Mouse (Mus musculus): Measurements from ENCODE around the gene 4931422A03Rik. TPM values are rescaled to one million over a fixed set of nuclear protein-coding genes. Genes with fewer than 3 reads are reported as not detected.
"Not testable (repeated sequence)": the region's sequence is repeated elsewhere in the genome, so short reads cannot be mapped to it uniquely, and the experiment has no call there.

4931422A03Rik gene
- polyA plus RNA-seq, 1 experiment from 2014 or later, result 1.4 TPM

DNA sequence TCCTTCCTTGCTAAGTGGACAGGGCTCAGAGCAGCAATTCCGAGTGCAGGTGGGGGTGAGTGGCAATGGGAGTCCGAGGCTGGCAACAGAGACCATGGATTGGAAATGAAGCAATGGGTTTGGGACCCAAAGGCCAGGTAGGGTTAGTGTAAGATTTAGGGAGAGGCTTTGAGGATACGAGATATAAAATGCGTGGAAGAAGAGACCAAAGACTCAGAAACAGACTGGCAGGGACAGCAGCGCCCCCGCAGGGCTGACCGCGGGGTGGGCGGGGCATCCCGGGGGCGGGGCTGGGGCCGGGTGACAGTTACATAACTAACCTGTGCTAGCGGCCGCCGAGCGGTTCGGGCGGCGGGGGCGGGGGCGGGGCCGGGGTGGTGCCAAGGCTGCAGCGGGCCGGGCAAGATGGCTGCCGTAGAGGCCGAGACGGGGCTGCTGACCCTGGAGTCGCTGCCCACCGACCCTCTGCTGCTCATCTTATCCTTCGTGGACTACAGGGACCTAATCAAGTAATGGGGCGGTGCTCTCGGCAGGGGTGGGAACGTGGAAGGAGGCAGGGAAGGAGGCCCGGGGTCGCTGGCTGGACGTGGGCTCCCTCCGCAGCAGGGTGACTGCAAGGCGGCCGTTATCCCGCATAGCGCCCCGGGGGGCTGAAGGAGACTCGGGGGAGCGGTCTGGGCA is 563 bp downstream of the 4931422A03Rik start, which contains the start of gene Fbxo3:
Gene Fbxo3 (plus strand): TSS at position 264 of the 681 bp plus-strand sequence.
- H3K36me3 ChIP-seq (replicated peaks), result peaks cover 21% of the 10 kb centered on the region
- peak within 1 kb of the TSS; percentile 97 for H3K9ac ChIP-seq
- peak within 1 kb of the TSS; percentile 94 for H3K4me3 ChIP-seq (replicated peaks)
- H3K4me1 ChIP-seq (replicated peaks), result peaks cover 26% of the 10 kb centered on the region
- H3K4me2 ChIP-seq, result peak within 1 kb of the TSS; percentile 81
- under 1% methylated on average over 41 of the region's 44 CpGs for WGBS (ENCODE audit: insufficient replicate concordance)
- peak within 1 kb of the TSS; percentile 90 for H3K27ac ChIP-seq (replicated peaks)
- no peaks in the 10 kb centered on the region for H3K9me3 ChIP-seq (replicated peaks)
- H3K27me3 ChIP-seq, result 0 out of 2 replicates have a peak, but pooled peaks cover 3% of the 10 kb centered on the region
- ATAC-seq (ENCODE audit: insufficient read depth), result peak; percentile 91

DNA sequence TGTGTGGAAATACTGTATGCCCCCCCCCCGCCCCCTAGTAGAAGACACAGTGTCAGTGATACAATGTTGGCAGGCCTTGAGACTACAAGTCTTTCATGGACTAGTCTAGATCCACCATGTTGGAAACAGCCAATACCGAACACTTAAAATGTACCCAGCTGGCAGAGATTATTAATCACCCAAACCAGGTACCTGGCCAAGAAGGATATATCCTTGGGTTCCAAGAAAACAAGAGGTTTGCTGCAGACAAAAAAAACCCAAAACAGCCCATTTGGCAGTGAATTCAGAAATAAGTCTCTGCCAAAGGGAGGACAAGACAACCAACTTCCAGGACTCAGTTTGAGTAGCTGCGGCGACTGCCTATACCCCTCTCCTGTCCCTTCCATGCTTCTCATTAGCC is 3.5 kb downstream of the 4931422A03Rik start:
- WGBS (ENCODE audit: insufficient replicate concordance), result 78% methylated on average over 4 of the region's 4 CpGs
- ATAC-seq (ENCODE audit: insufficient read depth), result no peak

DNA sequence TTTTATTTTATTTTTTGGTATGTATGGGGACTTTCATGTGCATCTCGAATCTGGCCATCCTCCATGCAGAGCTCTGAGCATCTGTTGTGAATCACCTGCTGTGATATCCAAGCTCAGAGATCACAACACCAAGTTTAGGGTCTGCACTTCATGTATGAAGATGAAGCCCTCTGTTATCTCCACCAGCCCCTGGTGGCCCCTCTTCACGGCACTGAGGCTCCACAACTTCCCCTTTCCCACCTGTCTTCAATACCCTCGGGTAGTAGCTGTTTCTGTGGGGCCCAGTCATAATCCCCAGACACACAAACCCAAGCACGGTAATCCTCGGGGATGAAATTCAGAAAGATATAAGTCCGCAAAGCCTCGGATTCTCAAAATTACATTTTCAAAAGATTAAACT is 5.1 kb downstream of the 4931422A03Rik start:
- peaks cover 8% of the 10 kb centered on the region for H3K4me1 ChIP-seq (replicated peaks)
- H3K27ac ChIP-seq (replicated peaks), result no peak overlapping the region
- H3K27me3 ChIP-seq, result 0 out of 2 replicates have a peak, but pooled peaks cover 6% of the 10 kb centered on the region
- H3K4me2 ChIP-seq, result no peak overlapping the region
- no peaks in the 10 kb centered on the region for H3K36me3 ChIP-seq (replicated peaks)
- H3K4me3 ChIP-seq (replicated peaks), result no peak overlapping the region
- ATAC-seq (ENCODE audit: insufficient read depth), result no peak
- WGBS (ENCODE audit: insufficient replicate concordance), result 53% methylated on average over 7 of the region's 7 CpGs
- H3K9ac ChIP-seq, result no peak overlapping the region
- H3K9me3 ChIP-seq (replicated peaks), result no peaks in the 10 kb centered on the region

More for the DNA sequence above, 3.5 kb downstream of the 4931422A03Rik start:
- no peak overlapping the region for H3K27ac ChIP-seq (replicated peaks)
- 0 out of 2 replicates have a peak, but pooled peaks cover 6% of the 10 kb centered on the region for H3K27me3 ChIP-seq
- H3K36me3 ChIP-seq (replicated peaks), result no peaks in the 10 kb centered on the region
- H3K4me2 ChIP-seq, result no peak overlapping the region
- H3K9me3 ChIP-seq (replicated peaks), result no peaks in the 10 kb centered on the region
- no peak overlapping the region for H3K9ac ChIP-seq
- peaks cover 17% of the 10 kb centered on the region for H3K4me1 ChIP-seq (replicated peaks)
- H3K4me3 ChIP-seq (replicated peaks), result no peak overlapping the region

DNA sequence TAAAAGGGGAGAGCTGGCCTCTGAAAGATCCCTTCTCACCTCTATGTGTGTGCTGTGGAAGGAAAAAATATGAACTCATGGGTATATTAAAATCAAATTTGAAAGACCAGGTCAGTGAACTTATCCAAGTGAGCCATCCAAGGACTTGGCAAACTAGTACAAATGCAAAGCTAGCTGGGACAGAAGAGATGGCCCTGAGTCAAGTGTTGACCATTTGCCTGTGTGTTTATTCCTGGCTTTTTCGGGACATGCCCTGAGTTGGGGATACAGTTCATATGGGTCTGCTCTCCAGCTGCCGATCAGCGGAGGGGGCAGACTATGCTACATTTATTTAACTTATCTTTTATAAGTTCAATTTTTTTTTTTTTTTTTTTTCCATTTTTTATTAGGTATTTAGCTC is 19.3 kb downstream of the 4931422A03Rik start:
- 79% methylated on average over 3 of the region's 3 CpGs for WGBS (ENCODE audit: insufficient replicate concordance)
- H3K9me3 ChIP-seq (replicated peaks); H3K9ac ChIP-seq; H3K36me3 ChIP-seq (replicated peaks); H3K4me3 ChIP-seq (replicated peaks); H3K4me1 ChIP-seq (replicated peaks); H3K27ac ChIP-seq (replicated peaks); ATAC-seq (ENCODE audit: insufficient read depth); H3K4me2 ChIP-seq: not testable (repeated sequence)
- peaks cover 22% of the 10 kb centered on the region for H3K27me3 ChIP-seq

DNA sequence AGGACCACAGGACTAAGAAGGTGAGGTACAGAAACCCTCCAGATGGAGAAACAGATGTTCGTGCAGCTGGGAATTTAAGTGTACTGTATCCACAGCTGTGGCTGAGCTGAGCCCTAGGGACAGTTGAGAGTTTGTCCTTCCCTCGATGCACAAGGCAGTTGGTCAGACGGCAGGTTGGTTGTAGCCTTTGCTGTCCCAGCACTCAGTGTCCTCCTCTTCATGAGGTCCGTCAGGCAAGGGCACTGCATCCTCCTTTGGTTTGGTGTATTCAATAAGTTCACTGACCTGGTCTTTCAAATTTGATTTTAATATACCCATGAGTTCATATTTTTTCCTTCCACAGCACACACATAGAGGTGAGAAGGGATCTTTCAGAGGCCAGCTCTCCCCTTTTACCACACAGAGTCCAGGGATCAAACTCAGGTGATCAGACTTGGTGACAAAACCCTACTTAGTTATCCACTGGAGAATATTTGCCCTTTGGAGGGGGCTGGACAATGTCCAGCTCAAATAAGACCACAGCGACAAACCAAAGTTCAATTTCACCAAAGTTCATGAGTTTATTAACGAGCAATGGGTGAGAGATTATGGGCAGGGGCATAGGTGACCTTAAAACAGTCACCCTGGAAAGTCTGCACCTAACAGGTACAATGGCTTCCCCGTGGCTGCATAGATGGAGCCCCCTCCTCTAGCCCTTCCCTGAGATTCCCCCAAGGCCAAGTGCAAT is 20.2 kb downstream of the 4931422A03Rik start:
- Histone ChIP-seq H3K9me3 (replicated peaks) (no peaks in the 10 kb centered on the region), H3K36me3 (replicated peaks) (no peaks in the 10 kb centered on the region), H3K4me2 (no peak overlapping the region), H3K27ac (replicated peaks) (no peak overlapping the region), H3K4me3 (replicated peaks) (no peak overlapping the region), H3K27me3 (peaks cover 31% of the 10 kb centered on the region), H3K4me1 (replicated peaks) (no peaks in the 10 kb centered on the region), H3K9ac (no peak overlapping the region)
- WGBS (ENCODE audit: insufficient replicate concordance), result 55% methylated on average over 7 of the region's 7 CpGs
- no peak; the same call in 1 of the 2 replicates for ATAC-seq (ENCODE audit: insufficient read depth)

DNA sequence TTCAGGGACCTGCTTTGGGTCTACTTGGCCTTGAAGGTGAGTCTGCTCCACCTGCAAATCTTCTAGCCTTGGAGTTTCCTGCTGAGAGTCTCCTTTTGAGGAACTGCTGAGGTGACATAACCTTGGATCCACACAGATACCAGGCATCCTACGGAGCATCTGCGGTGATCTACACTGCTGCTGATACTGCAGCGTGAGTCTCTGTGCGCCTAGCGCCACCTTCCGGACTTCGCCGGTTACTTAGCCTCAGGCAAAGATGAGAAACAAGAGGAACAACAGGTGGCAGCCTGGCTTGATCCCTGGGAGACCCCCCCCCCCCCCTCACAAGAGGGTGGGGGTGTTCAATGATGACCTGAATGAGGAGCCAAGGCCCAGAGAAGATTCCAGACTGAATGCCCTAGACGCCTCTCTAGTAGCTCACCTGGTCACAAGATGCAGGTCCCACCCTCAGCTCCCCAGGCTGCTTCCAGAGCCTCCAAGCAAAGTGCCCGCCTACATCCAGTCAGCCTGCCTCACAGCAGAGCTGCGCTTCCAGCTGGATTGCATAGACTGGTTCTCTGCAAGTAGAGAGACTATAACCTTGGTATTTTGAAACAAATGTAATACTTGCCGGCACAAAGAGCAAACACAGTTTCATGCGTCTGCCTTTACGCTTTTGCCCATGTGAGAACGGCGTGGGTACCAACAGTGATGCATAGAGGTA is 25.3 kb downstream of the 4931422A03Rik start:
- H3K36me3 ChIP-seq (replicated peaks), result no peaks in the 10 kb centered on the region
- no peaks in the 10 kb centered on the region for H3K4me1 ChIP-seq (replicated peaks)
- no peaks in the 10 kb centered on the region for H3K9me3 ChIP-seq (replicated peaks)
- ATAC-seq (ENCODE audit: insufficient read depth), result peak; percentile 42; the same call in 1 of the 2 replicates
- no peak overlapping the region for H3K4me2 ChIP-seq
- no peak overlapping the region for H3K27ac ChIP-seq (replicated peaks)
- WGBS (ENCODE audit: insufficient replicate concordance), result 29% methylated on average over 16 of the region's 16 CpGs
- no peak overlapping the region for H3K4me3 ChIP-seq (replicated peaks)
- no peak overlapping the region for H3K9ac ChIP-seq
- H3K27me3 ChIP-seq, result peaks cover 43% of the 10 kb centered on the region

DNA sequence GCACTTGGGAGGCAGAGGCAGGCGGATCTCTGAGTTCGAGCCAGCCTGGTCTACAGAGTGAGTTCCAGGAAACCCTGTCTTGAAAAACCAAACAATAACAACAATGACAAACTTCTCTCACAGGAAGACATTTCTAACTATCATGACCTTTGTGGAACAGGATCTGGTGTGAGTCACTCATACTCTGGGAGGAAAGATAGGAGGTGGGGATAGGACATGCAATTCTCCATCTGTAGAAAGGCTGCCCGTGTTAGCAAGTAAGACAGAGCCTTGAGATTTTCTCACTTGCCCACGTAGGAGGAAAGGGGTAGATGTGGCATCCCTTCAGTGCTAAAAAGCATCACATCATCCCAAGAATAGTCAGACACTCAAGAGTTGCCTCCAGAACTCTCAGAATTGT is 26.3 kb downstream of the 4931422A03Rik start:
- no peaks in the 10 kb centered on the region for H3K4me1 ChIP-seq (replicated peaks)
- ATAC-seq (ENCODE audit: insufficient read depth), result no peak
- no peak overlapping the region for H3K27ac ChIP-seq (replicated peaks)
- WGBS (ENCODE audit: insufficient replicate concordance), result 53% methylated on average over 4 of the region's 4 CpGs
- no peak overlapping the region for H3K4me3 ChIP-seq (replicated peaks)
- no peak overlapping the region for H3K9ac ChIP-seq
- H3K4me2 ChIP-seq, result no peak overlapping the region
- H3K9me3 ChIP-seq (replicated peaks), result no peaks in the 10 kb centered on the region
- H3K27me3 ChIP-seq, result peaks cover 34% of the 10 kb centered on the region
- H3K36me3 ChIP-seq (replicated peaks), result no peaks in the 10 kb centered on the region

DNA sequence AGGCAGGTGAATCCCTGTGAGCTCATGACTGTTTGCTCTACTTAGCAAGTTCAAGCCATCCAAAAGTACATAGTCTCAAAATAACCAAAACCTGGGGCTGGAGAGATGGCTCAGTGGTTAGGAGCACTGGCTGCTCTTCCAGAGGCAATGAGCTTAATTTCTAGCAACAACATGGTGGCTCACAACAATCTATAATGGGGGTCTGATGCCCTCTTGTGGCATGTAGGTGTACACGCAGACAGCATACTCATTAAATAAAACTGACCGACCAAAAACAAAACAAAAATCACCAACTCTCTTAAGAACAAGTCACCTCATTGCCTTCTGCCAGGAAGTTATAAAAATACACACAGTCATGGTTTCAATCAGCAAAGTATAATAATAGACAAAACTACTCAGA is 27.1 kb downstream of the 4931422A03Rik start:
- ATAC-seq (ENCODE audit: insufficient read depth), result no peak
- Histone ChIP-seq H3K9me3 (replicated peaks) (no peaks in the 10 kb centered on the region), H3K4me3 (replicated peaks) (no peak overlapping the region), H3K9ac (no peak overlapping the region), H3K4me2 (no peak overlapping the region), H3K36me3 (replicated peaks) (no peaks in the 10 kb centered on the region), H3K4me1 (replicated peaks) (no peaks in the 10 kb centered on the region), H3K27ac (replicated peaks) (no peak overlapping the region), H3K27me3 (peaks cover 30% of the 10 kb centered on the region)
- 5% methylated on average over 2 of the region's 2 CpGs for WGBS (ENCODE audit: insufficient replicate concordance)

DNA sequence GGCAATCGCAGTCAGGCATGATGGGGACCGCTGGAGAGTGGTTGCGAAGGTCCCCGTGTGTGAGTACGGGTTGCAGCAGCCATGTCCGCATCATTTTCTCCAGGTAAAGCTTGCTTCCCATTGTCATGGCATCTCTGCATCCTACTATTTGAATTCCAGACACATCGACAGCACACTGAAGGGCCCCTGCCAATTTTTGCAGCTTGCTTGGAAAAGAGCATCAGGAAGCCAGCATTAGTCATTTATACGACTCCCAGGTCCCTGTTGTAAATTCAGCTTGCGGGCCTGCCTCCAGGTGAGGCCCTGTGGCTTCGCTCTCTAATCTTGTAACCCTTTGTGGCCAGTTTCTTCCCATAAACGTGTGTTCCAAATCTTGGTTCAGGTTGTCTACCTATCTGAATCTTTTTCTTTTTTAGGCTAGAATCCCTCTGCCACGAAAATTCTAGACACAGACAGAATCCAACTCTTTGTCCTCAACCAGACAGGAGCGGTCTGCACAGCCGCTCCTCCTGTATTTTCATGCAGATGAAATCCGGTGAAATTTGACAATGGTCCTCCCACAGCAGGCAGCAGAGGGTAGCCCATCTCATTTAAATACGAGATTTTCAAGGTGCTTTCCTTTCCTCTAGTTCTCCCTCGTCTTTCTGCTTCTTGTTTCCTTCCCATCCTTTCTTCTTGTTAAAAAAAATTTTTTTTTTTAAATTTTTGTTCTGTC is 35.4 kb downstream of the 4931422A03Rik start:
- Histone ChIP-seq H3K27ac (replicated peaks) (no peak overlapping the region), H3K4me2 (no peak overlapping the region), H3K36me3 (replicated peaks) (no peaks in the 10 kb centered on the region), H3K4me3 (replicated peaks) (no peak overlapping the region), H3K4me1 (replicated peaks) (no peaks in the 10 kb centered on the region), H3K9ac (no peak overlapping the region), H3K27me3 (peaks cover 16% of the 10 kb centered on the region), H3K9me3 (replicated peaks) (no peaks in the 10 kb centered on the region)
- whole genome bisulfite sequencing (ENCODE audit: insufficient replicate concordance), result 58% methylated on average over 17 of the region's 17 CpGs
- no peak for ATAC-seq (ENCODE audit: insufficient read depth)

DNA sequence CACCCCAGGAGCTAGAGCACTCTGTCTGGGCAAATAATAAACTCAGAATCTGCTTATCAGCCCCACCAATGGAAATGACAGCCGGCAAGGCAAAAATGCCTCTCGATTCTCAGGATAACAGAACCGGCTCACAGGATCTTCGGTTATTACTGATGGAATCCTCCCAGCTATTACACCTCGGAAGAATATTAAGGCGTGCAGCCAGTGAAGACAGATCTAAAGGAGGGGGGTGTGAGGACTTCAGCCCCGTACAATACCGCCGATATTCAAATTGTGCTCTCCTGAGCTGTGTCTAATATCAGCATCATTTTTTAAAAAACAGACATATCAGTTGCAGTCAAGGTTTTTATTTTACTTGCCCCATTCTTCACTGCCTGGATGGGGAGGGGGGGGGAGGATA is 36.0 kb downstream of the 4931422A03Rik start:
- Histone ChIP-seq H3K27me3 (peaks cover 15% of the 10 kb centered on the region), H3K9me3 (replicated peaks) (no peaks in the 10 kb centered on the region), H3K4me3 (replicated peaks) (no peak overlapping the region), H3K9ac (no peak overlapping the region), H3K36me3 (replicated peaks) (no peaks in the 10 kb centered on the region), H3K4me1 (replicated peaks) (peaks cover 5% of the 10 kb centered on the region), H3K4me2 (no peak overlapping the region), H3K27ac (replicated peaks) (no peak overlapping the region)
- 73% methylated on average over 9 of the region's 9 CpGs for WGBS (ENCODE audit: insufficient replicate concordance)
- ATAC-seq (ENCODE audit: insufficient read depth), result no peak

DNA sequence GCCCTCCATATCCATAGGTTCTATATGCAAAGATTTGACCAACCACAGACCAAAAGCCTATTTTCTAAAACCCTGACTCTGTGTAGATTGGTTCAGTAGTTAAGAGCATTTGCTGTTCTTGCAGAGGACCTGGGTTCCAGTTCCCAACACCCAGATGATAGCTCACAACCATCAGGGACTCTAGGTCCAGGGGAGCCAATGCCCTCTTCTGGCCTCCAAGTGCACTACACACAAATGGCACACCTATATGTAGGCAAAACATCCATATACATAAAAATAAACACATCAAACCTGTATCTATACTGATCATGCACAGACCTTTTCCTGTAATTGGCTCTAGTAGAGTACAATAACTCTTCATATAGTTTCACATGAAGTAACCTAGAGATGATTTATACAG is 36.9 kb downstream of the 4931422A03Rik start:
- H3K27ac ChIP-seq (replicated peaks), result no peak overlapping the region
- peaks cover 13% of the 10 kb centered on the region for H3K4me1 ChIP-seq (replicated peaks)
- no peaks in the 10 kb centered on the region for H3K36me3 ChIP-seq (replicated peaks)
- H3K4me3 ChIP-seq (replicated peaks), result no peak overlapping the region
- no peaks in the 10 kb centered on the region for H3K9me3 ChIP-seq (replicated peaks)
- ATAC-seq (ENCODE audit: insufficient read depth), result no peak
- H3K9ac ChIP-seq, result no peak overlapping the region
- H3K27me3 ChIP-seq, result peaks cover 15% of the 10 kb centered on the region
- H3K4me2 ChIP-seq, result no peak overlapping the region

Measured in liver, embryonic 15.5 days (tissue).